ENCODE assay signal across 38 mouse cellular contexts in the genomic region with DNA sequence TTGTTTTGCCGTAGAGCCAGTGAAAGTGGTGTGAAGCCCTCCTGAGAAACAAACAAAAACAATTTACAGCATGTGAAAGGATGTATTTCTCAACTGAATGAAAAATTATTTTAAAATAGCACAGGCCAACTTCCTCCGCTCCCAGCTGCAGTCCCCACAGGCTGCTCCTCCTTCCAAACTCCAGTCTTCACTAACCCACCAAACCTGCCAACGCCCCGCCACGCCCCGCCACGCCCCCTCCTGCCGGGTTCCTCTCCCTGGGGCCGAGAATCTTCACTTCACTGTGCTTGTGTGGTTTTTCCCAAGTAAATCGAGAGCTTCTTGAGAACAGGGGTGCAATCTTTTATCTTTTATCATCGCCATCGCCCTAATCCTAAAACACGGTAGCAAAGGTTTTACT. TPM values are rescaled to one million over a fixed set of nuclear protein-coding genes. Genes with fewer than 3 reads are reported as not detected.
DNase-seq lines count a peak whose midpoint lies in the region; ATAC-seq lines count a peak whose summit lies in the region.
"Had no signal": no experiment of that assay in that cellular context is flagged by ENCODE, and none has a peak within 500 bp of the region (broad histone marks: within the 10 kb centered on the region; RNA-seq: fewer than 3 reads in every experiment).

No protein-coding gene starts in this region.

- H3K4me3 ChIP-seq in liver, embryonic 13.5 days (replicated peaks) = no peak overlapping the region
- no peak overlapping the region for H3K4me3 ChIP-seq in midbrain, embryonic 15.5 days
- H3K4me3 ChIP-seq: forebrain, embryonic 13.5 days; heart, adult 2 months; heart, embryonic 12.5 days; limb, embryonic 13.5 days; midbrain, embryonic 10.5 days had no signal

- H3K4me2 ChIP-seq in liver, embryonic 13.5 days = peak overlapping the region; percentile 4; the same call in 1 of the 2 replicates
- H3K4me2 ChIP-seq in midbrain, embryonic 15.5 days = no peak overlapping the region
- H3K4me2 ChIP-seq: forebrain, embryonic 13.5 days; heart, embryonic 12.5 days; hindbrain, embryonic 14.5 days; limb, embryonic 13.5 days had no signal

- H3K36me3 ChIP-seq in liver, embryonic 13.5 days = no peaks in the 10 kb centered on the region
- no peaks in the 10 kb centered on the region for H3K36me3 ChIP-seq in midbrain, embryonic 15.5 days (replicated peaks)
- H3K36me3 ChIP-seq: G1E; heart, embryonic 12.5 days; limb, embryonic 13.5 days; midbrain, embryonic 10.5 days had no signal

- H3K27ac ChIP-seq in liver, embryonic 13.5 days = no peak overlapping the region
- no peak overlapping the region for H3K27ac ChIP-seq in midbrain, embryonic 15.5 days
- H3K27ac ChIP-seq: forebrain, embryonic 13.5 days; heart, adult 2 months; hindbrain, embryonic 14.5 days; limb, embryonic 13.5 days; midbrain, embryonic 10.5 days had no signal

- WGBS in liver, embryonic 13.5 days (ENCODE audit: insufficient replicate concordance) = 16% methylated on average over 13 of the region's 13 CpGs
- 56% methylated on average over 13 of the region's 13 CpGs for WGBS in midbrain, embryonic 15.5 days

- ATAC-seq in common myeloid progenitor, adult 5-6 weeks (replicated peaks; ENCODE audit: low read depth, poor library complexity, severe bottlenecking) = peak; percentile 66
- peak; percentile 59; the same call in 1 of the 2 replicates for ATAC-seq in liver, embryonic 13.5 days (ENCODE audit: low read depth)
- 0 out of 2 replicates have a peak, but pooled peaks have one; percentile 34 for ATAC-seq in megakaryocyte-erythroid progenitor cell, adult 5-6 weeks (replicated peaks; ENCODE audit: low FRiP score, low TSS enrichment, poor library complexity, severe bottlenecking)
- no peak for ATAC-seq in CD4-positive, CD25-positive, alpha-beta regulatory T cell, adult 4 months
- ATAC-seq in midbrain, embryonic 15.5 days (replicated peaks) = no peak
- ATAC-seq: forebrain, embryonic 13.5 days; intestine, postnatal 0 days; midbrain, embryonic 16.5 days; Patski had no signal

- H3K9ac ChIP-seq in liver, embryonic 13.5 days = no peak overlapping the region
- no peak overlapping the region for H3K9ac ChIP-seq in midbrain, embryonic 15.5 days
- H3K9ac ChIP-seq: forebrain, embryonic 13.5 days; heart, embryonic 12.5 days; hindbrain, embryonic 14.5 days; limb, embryonic 13.5 days had no signal

- peaks cover 8% of the 10 kb centered on the region for H3K4me1 ChIP-seq in liver, embryonic 13.5 days (replicated peaks)
- peaks cover 2% of the 10 kb centered on the region; the same call in 1 of the 2 replicates for H3K4me1 ChIP-seq in midbrain, embryonic 15.5 days
- H3K4me1 ChIP-seq: heart, embryonic 12.5 days had no signal

- H3K27me3 ChIP-seq in liver, embryonic 13.5 days = peaks cover 2% of the 10 kb centered on the region
- H3K27me3 ChIP-seq in midbrain, embryonic 15.5 days (replicated peaks) = no peaks in the 10 kb centered on the region
- H3K27me3 ChIP-seq: CH12.LX; forebrain, embryonic 13.5 days; heart, embryonic 12.5 days had no signal

- peak; percentile 32 for DNase-seq in thymus, postnatal 4 days
- no peak for DNase-seq in thymus, postnatal 14 days
- no peak for DNase-seq in liver, embryonic 13.5 days
- DNase-seq in spleen, postnatal 10 days (ENCODE audit: low spot score in 2 of 2) = no peak
- DNase-seq: adrenal gland, postnatal 36 days; B cell, adult 2 months; cerebellum, adult 2 months; cerebellum, postnatal 14 days; heart, adult 2 months; heart, postnatal 4 days; kidney, adult 9 months; kidney, postnatal 10 days; lung, postnatal 4 days; right cerebral cortex, adult 18-20 months; thymus, adult 2 months had no signal

- no peaks in the 10 kb centered on the region for H3K9me3 ChIP-seq in liver, embryonic 13.5 days (replicated peaks)
- no peaks in the 10 kb centered on the region for H3K9me3 ChIP-seq in midbrain, embryonic 15.5 days
- H3K9me3 ChIP-seq: forebrain, embryonic 13.5 days; G1E; heart, embryonic 12.5 days; limb, embryonic 13.5 days; midbrain, embryonic 10.5 days had no signal

RNA-seq across cellular contexts. Expression of a gene that starts 5.3 kb away (rescaled TPM):
- total RNA-seq in common myeloid progenitor, adult 5-6 weeks (2017) = not detected in 2 replicates
- not detected in 2 replicates for polyA plus RNA-seq in liver, embryonic 13.5 days (2015; fragmentation: Nextera tagmentation; extraction: Ambion mirVana)
- total RNA-seq in megakaryocyte-erythroid progenitor cell, adult 5-6 weeks (2014; fragmentation: Nextera tagmentation) = not detected in 2 replicates
- total RNA-seq in megakaryocyte-erythroid progenitor cell, adult 5-6 weeks (2017) = not detected in 2 replicates
- polyA plus RNA-seq in CD4-positive, CD25-positive, alpha-beta regulatory T cell, adult 4 months (2017; shearing (Covaris generic)) = not detected
- polyA plus RNA-seq in midbrain, embryonic 15.5 days (2015; fragmentation: Nextera tagmentation; extraction: Ambion mirVana) = not detected in 2 replicates
- total RNA-seq: adrenal gland, postnatal 36 days; CH12.LX; G1E; heart, adult 2 months; heart, postnatal 4 days; left cerebral cortex, postnatal 14 days; neutrophil, adult 5-6 weeks had no signal
- polyA plus RNA-seq: cerebellum, adult 2 months; embryonic facial prominence, embryonic 11.5 days; forebrain, embryonic 13.5 days; G1E; heart, adult 2 months; heart, embryonic 12.5 days; heart, postnatal 0 days; hindbrain, embryonic 14.5 days; intestine, postnatal 0 days; large intestine, adult 2 months; limb, embryonic 13.5 days; liver, embryonic 16.5 days; lung, embryonic 16.5 days; midbrain, embryonic 10.5 days; neural tube, embryonic 11.5 days; Patski; spleen, adult 2 months; thymus, adult 2 months had no signal

RNA-seq across cellular contexts. Expression of a gene that starts 31.7 kb away (rescaled TPM):
- 14.3 and 16.9 TPM in 2 replicates for total RNA-seq in common myeloid progenitor, adult 5-6 weeks (2017)
- polyA plus RNA-seq in liver, embryonic 13.5 days (2015; fragmentation: Nextera tagmentation; extraction: Ambion mirVana) = 2.9 and 3.8 TPM in 2 replicates
- 0.76 and 1.5 TPM in 2 replicates for total RNA-seq in megakaryocyte-erythroid progenitor cell, adult 5-6 weeks (2014; fragmentation: Nextera tagmentation)
- 1.3 and 1.9 TPM in 2 replicates for total RNA-seq in megakaryocyte-erythroid progenitor cell, adult 5-6 weeks (2017)
- 1 to 10 TPM; 5.0 to 7.5 TPM for polyA plus RNA-seq in CD4-positive, CD25-positive, alpha-beta regulatory T cell, adult 4 months (2017; shearing (Covaris generic))
- 12.0 and 12.6 TPM in 2 replicates for polyA plus RNA-seq in midbrain, embryonic 15.5 days (2015; fragmentation: Nextera tagmentation; extraction: Ambion mirVana)

Comparison
In these comparisons a context has a peak if more than half of its experiments do, and no peak if none do; other contexts are left out.
1. ATAC-seq: peak in common myeloid progenitor, adult 5-6 weeks (single experiment), liver, embryonic 13.5 days (single experiment) and megakaryocyte-erythroid progenitor cell, adult 5-6 weeks (single experiment); none in CD4-positive, CD25-positive, alpha-beta regulatory T cell, adult 4 months (single experiment) and midbrain, embryonic 15.5 days (single experiment).